Mouse (Mus musculus): ENCODE data around the gene Gm11639. TPM values are rescaled to one million over a fixed set of nuclear protein-coding genes. Genes with fewer than 3 reads are reported as not detected.

Gene Gm11639
- polyA plus RNA-seq, 1 experiment: not detected

DNA sequence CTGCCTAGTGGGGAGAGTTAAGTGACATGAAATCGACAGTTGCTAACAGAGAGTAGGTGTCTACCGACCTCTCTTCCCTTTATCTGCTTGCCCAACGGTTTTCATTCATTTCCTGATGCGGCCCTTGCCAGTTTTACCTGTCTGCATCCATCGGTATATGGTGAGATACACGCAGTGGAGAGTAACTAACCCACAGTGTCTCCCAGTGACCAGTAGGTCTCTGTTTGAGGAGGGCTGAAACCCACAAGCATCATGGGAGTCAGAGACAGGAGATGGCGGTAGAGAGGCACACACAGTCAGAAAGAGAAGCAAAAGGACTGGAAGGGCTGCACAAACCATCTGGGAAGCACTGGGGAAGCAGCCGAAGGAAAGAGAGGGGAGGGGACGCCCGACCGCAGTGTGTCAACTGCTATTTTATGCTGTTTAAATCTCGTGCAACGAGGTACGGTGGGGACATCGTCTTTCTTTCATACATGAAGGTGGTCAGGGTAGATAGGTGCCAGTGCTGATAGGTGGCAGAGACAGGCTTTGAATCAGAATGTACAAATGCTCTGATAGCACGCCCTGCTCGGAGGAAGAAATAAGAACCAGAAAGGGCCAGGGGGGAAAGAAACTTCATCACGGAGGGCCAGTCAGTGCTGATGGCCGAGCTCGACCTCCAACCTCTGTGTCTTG, 23.8 kb upstream of the Gm11639 start:
- H3K4me3 ChIP-seq (ENCODE audit: low read depth, low read length): no peak overlapping the region
- H3K27me3 ChIP-seq (ENCODE audit: control insufficient read depth, insufficient read depth, low read length): no peaks in the 10 kb centered on the region
- H3K4me1 ChIP-seq (ENCODE audit: control insufficient read depth, insufficient read depth, insufficient read length, low read length): no peaks in the 10 kb centered on the region
- H3K27ac ChIP-seq (ENCODE audit: insufficient read depth, low read depth, low read length): no peak overlapping the region
- H3K36me3 ChIP-seq (ENCODE audit: control insufficient read depth, insufficient read depth, low read length): no peaks in the 10 kb centered on the region
- 73% methylated on average over 20 of the region's 20 CpGs for WGBS
- TF ChIP-seq POLR2A (IDR thresholded peaks at IDR 0.05; ENCODE audit: low read depth, low read length): no peak
- no peak for TF ChIP-seq CTCF (IDR thresholded peaks at IDR 0.05; ENCODE audit: extremely low read depth, insufficient read length, insufficient replicate concordance, low read depth, low read length)

- 82% methylated on average over 11 of the region's 11 CpGs for WGBS
- TF ChIP-seq POLR2A (IDR thresholded peaks at IDR 0.05; ENCODE audit: low read depth, low read length) (no peak), CTCF (IDR thresholded peaks at IDR 0.05; ENCODE audit: extremely low read depth, insufficient read length, insufficient replicate concordance, low read depth, low read length) (no peak)
- Histone ChIP-seq H3K36me3 (ENCODE audit: control insufficient read depth, insufficient read depth, low read length) (no peaks in the 10 kb centered on the region), H3K4me1 (ENCODE audit: control insufficient read depth, insufficient read depth, insufficient read length, low read length) (no peaks in the 10 kb centered on the region; the same call in 1 of the 2 replicates), H3K27me3 (ENCODE audit: control insufficient read depth, insufficient read depth, low read length) (no peaks in the 10 kb centered on the region), H3K4me3 (ENCODE audit: low read depth, low read length) (no peak overlapping the region), H3K27ac (ENCODE audit: insufficient read depth, low read depth, low read length) (no peak overlapping the region)
Observed at GRCm38 (mm10) chr11:104662573-104662972, 22.9 kb upstream of the Gm11639 start.

DNA sequence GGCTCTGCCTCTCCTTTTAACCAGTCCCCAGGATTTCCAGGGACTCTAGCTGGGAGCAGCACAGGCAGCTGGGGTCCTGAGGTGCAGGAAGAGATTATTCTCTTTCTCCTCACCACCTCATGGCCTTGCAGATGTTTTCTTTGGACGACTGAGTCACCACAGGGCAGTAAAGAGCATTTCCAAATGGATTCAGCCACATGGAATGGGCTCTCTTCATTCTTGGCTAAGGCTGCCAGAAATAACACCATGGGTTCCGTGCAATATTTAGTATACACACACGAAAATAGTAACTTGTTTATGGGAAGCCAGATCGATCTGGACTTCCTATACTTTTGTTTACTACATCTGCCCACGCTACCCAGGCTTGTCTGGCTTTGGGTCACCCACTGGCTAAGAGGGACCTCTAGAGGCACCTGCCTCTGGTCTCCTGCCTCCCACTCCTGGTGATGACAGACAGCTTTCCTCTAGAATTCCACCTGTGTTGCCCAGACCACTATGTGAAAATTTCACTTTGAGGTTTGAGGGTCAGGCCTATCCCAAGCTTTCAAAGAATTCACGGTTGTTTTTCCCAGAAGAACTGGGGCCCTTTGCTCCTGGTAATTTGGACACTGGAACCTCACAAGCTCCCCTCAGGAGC, 22.1 kb upstream of the Gm11639 start:
- 59% methylated on average over 6 of the region's 6 CpGs for WGBS
- TF ChIP-seq POLR2A (IDR thresholded peaks at IDR 0.05; ENCODE audit: low read depth, low read length): no peak
- TF ChIP-seq CTCF (IDR thresholded peaks at IDR 0.05; ENCODE audit: extremely low read depth, insufficient read length, insufficient replicate concordance, low read depth, low read length): no peak
- no peaks in the 10 kb centered on the region; the same call in 1 of the 2 replicates for H3K4me1 ChIP-seq (ENCODE audit: control insufficient read depth, insufficient read depth, insufficient read length, low read length)

DNA sequence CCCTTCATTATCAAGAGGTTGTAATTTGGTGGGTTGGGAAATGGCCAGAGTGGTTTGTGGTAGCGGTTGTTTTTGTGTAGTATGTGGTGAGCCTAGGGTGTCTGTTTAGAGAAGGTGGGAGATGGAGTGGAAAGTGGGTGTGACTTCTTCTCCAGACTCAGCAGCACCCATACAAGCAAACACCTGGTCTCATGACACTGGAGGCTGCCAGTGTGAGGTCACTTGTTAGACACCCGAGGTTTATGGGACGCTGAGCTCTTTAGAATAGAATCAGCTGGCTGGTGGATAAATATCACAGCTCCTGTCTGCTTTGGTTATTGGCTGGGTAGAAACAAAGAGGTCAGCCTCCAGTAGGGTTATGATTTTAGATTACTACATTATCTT, 21.6 kb upstream of the Gm11639 start:
- no peak for TF ChIP-seq CTCF (IDR thresholded peaks at IDR 0.05; ENCODE audit: extremely low read depth, insufficient read length, insufficient replicate concordance, low read depth, low read length)
- no peak for TF ChIP-seq POLR2A (IDR thresholded peaks at IDR 0.05; ENCODE audit: low read depth, low read length)
- no peaks in the 10 kb centered on the region for H3K27me3 ChIP-seq (ENCODE audit: control insufficient read depth, insufficient read depth, low read length)
- no peaks in the 10 kb centered on the region; the same call in 1 of the 2 replicates for H3K4me1 ChIP-seq (ENCODE audit: control insufficient read depth, insufficient read depth, insufficient read length, low read length)
- H3K4me3 ChIP-seq (ENCODE audit: low read depth, low read length): no peak overlapping the region
- H3K36me3 ChIP-seq (ENCODE audit: control insufficient read depth, insufficient read depth, low read length): no peaks in the 10 kb centered on the region
- no peak overlapping the region for H3K27ac ChIP-seq (ENCODE audit: insufficient read depth, low read depth, low read length)
- WGBS: 32% methylated on average over 3 of the region's 3 CpGs

More for the DNA sequence above, 22.1 kb upstream of the Gm11639 start:
- H3K4me3 ChIP-seq (ENCODE audit: low read depth, low read length): no peak overlapping the region
- H3K27me3 ChIP-seq (ENCODE audit: control insufficient read depth, insufficient read depth, low read length): no peaks in the 10 kb centered on the region
- no peak overlapping the region for H3K27ac ChIP-seq (ENCODE audit: insufficient read depth, low read depth, low read length)
- H3K36me3 ChIP-seq (ENCODE audit: control insufficient read depth, insufficient read depth, low read length): no peaks in the 10 kb centered on the region

DNA sequence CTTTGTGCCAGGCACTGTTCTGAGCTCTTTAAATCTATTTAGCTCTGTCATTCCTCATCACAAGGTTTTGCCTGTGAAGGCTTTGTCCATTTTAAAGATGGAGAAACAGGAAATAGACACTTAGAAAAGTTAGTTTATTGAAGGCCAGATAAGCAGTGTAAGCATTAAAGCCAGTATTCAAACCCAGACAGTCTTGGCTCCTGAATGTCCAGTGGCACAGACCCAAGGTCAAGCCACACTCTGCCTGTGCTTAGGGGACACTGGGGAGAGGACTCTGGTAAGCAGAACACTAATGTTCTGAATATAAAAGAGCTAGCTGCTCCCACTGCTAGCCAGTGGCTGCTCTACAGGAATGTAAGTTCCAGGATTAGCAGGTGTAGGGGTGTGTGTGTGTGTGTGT, 21.1 kb upstream of the Gm11639 start:
- Histone ChIP-seq H3K4me3 (ENCODE audit: low read depth, low read length) (no peak overlapping the region), H3K36me3 (ENCODE audit: control insufficient read depth, insufficient read depth, low read length) (no peaks in the 10 kb centered on the region), H3K4me1 (ENCODE audit: control insufficient read depth, insufficient read depth, insufficient read length, low read length) (no peaks in the 10 kb centered on the region; the same call in 1 of the 2 replicates), H3K27ac (ENCODE audit: insufficient read depth, low read depth, low read length) (no peak overlapping the region), H3K27me3 (ENCODE audit: control insufficient read depth, insufficient read depth, low read length) (no peaks in the 10 kb centered on the region)
- no peak for TF ChIP-seq POLR2A (IDR thresholded peaks at IDR 0.05; ENCODE audit: low read depth, low read length)

GRCm38 (mm10) chr11:104667399-104667798, 18.1 kb upstream of the Gm11639 start:
- WGBS: 44% methylated on average over 5 of the region's 5 CpGs
- no peak overlapping the region for H3K4me3 ChIP-seq (ENCODE audit: low read depth, low read length)
- H3K36me3 ChIP-seq (ENCODE audit: control insufficient read depth, insufficient read depth, low read length): no peaks in the 10 kb centered on the region; the same call in 1 of the 2 replicates
- H3K27ac ChIP-seq (ENCODE audit: insufficient read depth, low read depth, low read length): no peak overlapping the region
- no peak for TF ChIP-seq CTCF (IDR thresholded peaks at IDR 0.05; ENCODE audit: extremely low read depth, insufficient read length, insufficient replicate concordance, low read depth, low read length)
- no peak for TF ChIP-seq POLR2A (IDR thresholded peaks at IDR 0.05; ENCODE audit: low read depth, low read length)
- peaks cover 2% of the 10 kb centered on the region; the same call in 1 of the 2 replicates for H3K4me1 ChIP-seq (ENCODE audit: control insufficient read depth, insufficient read depth, insufficient read length, low read length)
- no peaks in the 10 kb centered on the region for H3K27me3 ChIP-seq (ENCODE audit: control insufficient read depth, insufficient read depth, low read length)

- TF ChIP-seq CTCF (IDR thresholded peaks at IDR 0.05; ENCODE audit: extremely low read depth, insufficient read length, insufficient replicate concordance, low read depth, low read length): no peak
- no peak for TF ChIP-seq POLR2A (IDR thresholded peaks at IDR 0.05; ENCODE audit: low read depth, low read length)
- H3K4me1 ChIP-seq (ENCODE audit: control insufficient read depth, insufficient read depth, insufficient read length, low read length): peaks cover 2% of the 10 kb centered on the region; the same call in 1 of the 2 replicates
- no peak overlapping the region for H3K4me3 ChIP-seq (ENCODE audit: low read depth, low read length)
- 61% methylated on average over 4 of the region's 4 CpGs for WGBS
- H3K36me3 ChIP-seq (ENCODE audit: control insufficient read depth, insufficient read depth, low read length): no peaks in the 10 kb centered on the region; the same call in 1 of the 2 replicates
- no peaks in the 10 kb centered on the region for H3K27me3 ChIP-seq (ENCODE audit: control insufficient read depth, insufficient read depth, low read length)
- no peak overlapping the region for H3K27ac ChIP-seq (ENCODE audit: insufficient read depth, low read depth, low read length)
Observed at GRCm38 (mm10) chr11:104673412-104673811, 12.1 kb upstream of the Gm11639 start.
